Mouse (Mus musculus) liver (tissue): ENCODE measurements at regions not wholly inside any gene's neighbourhood (a gene's known extent, or its start where the extent isn't known, plus 50 kb on each side); places are given as distances from the start of the nearest gene placed in this dataset.

ENCODE experiments used
- DNase-seq: peaks from one replicate; pipeline ENCODE4 v3.0.0-alpha.2; 2020; ENCODE audit warnings: mixed read lengths

DNA sequence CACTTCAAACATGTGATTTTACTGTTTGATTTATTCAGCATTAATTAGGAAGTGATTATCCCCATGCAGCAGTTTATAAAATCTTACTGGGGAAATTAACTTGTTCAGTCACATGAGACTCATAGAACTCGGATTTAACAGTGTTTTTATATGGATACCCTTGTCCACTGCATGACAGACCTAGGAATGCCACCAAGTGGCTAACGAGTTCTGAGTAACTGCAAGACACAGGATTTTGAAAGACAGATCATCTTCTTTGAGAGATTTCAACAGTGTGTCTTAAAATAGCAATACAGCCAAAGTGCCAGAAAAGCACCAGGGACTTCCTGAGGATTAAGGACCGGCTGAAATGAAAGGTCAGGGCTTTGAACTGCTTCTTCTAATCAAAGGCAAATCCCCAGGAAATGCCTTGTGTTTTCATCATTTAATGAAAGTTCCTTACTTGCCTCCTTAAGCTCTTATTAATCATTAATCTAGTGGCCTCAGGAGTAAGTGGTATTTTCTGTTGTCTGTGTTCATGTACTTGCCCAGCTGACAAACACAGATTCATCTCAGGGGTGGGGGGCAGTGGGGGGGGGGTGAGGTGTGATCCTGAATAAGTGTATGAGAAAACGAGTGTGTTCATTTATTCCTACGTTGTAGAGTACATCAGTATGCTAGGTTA, 193.4 kb downstream of the Gm13691 start:
- DNase-seq = no peak

- DNase-seq = peak; percentile 17
Observed at GRCm38 (mm10) chr2:84184288-84185015, 194.1 kb downstream of the Gm13691 start.

- no peak for DNase-seq
Observed at GRCm38 (mm10) chr2:84185016-84185330, 194.6 kb downstream of the Gm13691 start.

DNA sequence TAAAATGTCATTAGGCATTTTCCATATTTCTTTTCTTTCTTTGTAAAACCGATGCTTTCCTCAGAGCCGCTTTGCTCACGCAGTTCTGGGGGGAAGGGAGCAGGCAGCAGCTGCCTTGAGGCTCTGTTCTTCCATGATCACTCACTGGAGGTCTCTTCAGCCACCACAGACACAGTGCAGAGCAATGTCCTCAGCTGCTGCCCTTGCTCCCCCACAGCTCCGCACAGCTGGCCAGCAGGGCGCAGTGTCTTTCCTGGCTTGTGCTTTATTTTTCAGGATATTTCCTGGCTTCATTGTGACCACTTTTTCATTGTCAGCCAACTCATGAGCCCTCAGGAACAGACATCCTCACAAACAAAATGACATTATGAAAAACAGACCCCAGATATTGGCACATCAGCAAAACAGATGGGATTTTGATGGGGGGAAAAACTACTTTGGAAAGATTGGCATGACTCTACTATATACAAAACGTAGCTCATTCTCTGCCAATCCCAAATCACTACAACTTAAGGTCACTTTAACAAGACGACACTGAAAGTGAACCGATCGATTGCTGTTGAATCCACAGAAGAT, 195.9 kb downstream of the Gm13691 start:
- peak; percentile 49 for DNase-seq

GRCm38 (mm10) chr2:84187456-84187855, 197.1 kb downstream of the Gm13691 start:
- no peak for DNase-seq

DNA sequence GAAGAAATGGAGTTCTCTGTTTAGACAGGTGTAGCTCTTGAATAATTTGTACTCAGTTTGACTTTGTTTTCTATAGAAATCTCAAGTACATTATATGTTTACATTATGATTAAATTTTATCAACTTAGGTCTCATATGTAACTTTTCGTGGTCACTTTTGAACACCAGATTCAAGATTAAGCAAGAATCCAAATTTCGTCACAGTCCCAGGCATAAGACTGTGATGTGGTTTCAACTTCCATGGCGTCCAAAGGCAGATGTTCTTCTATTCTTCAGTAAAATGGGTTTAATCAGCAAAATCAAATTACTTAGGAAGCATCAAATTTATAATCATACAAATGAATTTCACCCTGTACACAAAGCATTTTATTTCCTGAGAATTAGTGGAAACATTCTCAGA, 198.9 kb downstream of the Gm13691 start:
- DNase-seq = no peak

DNA sequence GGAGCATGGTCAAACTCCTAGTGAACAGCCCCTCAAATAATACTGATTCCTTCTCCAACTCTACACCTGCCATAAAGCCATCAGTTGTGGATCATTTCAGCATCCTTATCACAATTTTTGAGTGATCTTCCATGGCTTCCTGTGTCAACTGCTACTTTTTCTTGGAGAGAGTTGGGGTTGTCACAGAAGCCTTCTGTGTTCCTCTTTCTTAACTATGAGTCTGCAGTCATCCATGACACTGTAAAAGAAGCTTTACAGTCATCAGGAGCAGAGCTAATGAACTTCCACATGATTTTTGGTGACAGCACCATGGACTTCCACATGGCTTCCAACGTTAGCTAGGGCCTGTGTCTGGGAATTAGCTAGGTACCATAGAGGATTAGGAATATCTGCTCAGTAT, 208.1 kb downstream of the Calcrl start:
- no peak for DNase-seq

DNA sequence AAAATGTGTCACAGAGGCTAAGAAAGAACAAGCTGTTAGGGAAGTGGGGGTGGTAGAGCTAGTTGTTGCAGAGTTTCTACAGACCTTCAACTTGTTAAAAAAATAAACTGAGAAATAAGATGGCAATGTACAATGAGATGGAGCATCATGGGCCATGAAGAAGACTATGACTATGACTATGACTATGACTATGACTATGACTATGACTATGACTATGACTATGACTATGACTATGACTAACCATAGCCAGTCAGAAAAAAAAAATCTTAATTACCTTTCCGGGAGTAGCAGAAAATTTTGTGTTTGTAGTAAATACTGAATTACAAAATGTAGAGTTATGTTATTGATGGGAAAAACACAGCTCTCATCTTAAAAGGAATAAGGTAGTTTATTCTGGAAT, 203.2 kb downstream of the Calcrl start:
- DNase-seq = no peak

DNA sequence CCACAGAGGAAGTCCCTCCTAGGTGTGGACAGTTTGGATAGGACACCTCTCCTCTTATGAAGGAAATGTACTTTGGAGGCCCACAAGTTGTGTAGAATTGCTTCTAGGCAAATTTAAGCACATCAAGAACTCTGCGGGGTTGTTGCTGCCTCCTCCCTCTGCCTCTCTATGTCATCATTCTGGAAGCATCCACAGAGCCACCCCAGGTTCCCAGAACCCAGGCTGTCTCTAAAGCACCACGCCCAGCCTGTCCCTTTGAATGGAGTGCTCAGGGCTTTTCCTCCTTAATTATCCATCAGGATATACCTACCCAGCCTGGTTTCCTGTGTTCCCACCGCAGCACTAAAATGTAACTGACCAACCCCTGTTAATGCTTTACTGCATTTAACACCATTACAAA, 195.4 kb downstream of the Calcrl start:
- no peak for DNase-seq

DNA sequence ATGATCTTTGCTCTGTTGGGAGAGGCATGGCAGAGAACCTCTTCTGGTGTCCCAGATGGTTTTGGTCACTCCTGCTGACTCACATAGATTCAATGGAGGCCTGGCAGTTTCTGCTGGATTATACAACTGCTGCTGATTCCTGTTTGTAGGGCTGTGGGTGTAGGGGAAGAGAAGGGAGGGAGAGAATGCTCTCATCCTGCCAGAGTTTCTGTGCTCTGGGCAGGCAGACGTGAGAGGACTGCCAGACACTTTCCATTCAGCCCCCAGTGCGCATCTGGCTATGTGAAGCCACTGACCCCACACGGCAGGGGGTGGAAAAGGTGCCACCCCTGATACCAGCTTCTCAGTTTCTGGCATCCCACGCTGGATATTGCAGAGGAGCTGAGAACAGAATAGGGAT, 189.6 kb downstream of the Calcrl start:
- DNase-seq = no peak

DNA sequence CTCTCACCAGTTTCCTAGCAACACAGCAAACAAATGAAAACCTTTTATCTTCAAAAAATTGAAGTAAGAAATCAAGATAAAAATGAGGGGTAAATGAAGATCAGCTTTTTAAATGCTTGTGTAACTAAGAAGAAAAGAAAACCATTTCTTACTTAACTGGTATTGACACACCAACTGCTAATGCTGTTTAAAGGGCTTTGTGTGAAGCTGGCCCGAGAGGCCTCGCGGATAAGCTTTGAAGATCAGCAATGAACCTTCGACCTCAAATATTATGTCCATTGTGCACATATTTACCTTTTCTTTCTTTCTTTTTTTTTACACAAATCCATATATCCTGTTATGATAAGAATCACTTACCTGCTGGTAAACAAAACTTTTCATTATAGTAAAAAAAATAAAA, 184.0 kb downstream of the Calcrl start:
- DNase-seq = no peak

DNA sequence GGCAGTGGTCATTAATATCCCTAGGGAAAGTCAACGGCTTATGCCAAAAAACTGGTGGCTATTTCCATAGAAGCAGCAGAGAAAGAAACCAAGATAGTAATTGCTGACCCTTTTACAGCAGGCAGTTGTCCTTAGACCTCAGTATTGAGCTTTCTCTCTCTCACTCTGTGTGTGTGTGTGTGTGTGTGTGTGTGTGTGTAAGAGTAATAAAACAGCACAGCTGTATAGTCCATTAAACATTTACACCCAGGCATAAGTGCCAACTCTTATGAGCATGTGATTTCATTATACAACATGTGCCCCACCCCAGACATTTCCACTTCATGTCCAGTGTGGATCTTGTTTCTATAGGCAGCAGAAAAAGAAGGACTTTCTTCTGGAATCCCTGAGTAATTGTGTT, 183.2 kb downstream of the Calcrl start:
- DNase-seq = no peak

GRCm38 (mm10) chr2:84245900-84246299, 179.3 kb downstream of the Calcrl start:
- DNase-seq = no peak

- no peak for DNase-seq
Observed at GRCm38 (mm10) chr2:84246562-84246961, 178.6 kb downstream of the Calcrl start.

- DNase-seq = no peak
Observed at GRCm38 (mm10) chr2:84248169-84248568, 177.0 kb downstream of the Calcrl start.

- DNase-seq = no peak
Observed at GRCm38 (mm10) chr2:84249871-84250270, 175.3 kb downstream of the Calcrl start.

- DNase-seq = no peak
Observed at GRCm38 (mm10) chr2:84252076-84252475, 173.1 kb downstream of the Calcrl start.

GRCm38 (mm10) chr2:84258339-84259006, 166.7 kb downstream of the Calcrl start:
- DNase-seq = no peak

- no peak for DNase-seq
Observed at GRCm38 (mm10) chr2:84259222-84259621, 166.0 kb downstream of the Calcrl start.

DNA sequence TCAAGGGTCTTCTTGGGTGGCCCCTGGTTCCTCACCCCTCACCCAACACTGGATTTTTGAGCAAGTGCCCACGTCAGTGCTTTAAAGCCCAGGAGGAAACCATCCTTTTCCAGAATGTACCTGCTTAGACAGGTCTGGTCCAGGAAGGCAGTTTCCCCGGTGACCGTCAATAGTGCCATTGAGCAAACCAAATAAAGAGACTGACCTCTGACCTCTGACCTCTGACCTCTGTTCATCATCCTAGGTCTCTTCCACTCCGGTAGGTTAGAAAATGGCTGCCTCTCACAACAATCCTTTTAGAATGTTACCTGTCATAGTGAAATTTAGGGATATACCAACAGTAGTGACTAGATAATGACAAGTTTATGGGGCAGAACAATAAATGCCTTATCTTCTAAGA, 164.5 kb downstream of the Calcrl start:
- DNase-seq = peak; percentile 7

DNA sequence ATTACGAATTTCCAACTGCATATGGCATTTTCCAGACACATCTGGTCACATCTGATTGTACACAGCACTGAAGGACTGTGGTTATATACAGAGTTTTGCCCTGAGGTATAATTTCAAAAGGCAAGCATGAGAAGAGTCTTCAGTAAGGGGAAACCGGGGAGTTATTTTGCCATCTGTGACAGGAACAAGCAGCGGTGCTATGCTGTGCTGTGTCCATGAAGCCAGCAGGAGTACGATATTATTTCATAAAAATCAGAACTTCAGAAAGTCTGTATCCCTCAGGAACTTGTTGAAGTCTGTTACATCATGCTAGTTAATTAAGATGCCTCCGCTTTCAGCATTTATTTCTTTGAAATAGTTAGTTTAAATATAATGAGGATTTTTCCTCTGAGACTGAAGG, 163.7 kb downstream of the Calcrl start:
- DNase-seq = no peak

DNA sequence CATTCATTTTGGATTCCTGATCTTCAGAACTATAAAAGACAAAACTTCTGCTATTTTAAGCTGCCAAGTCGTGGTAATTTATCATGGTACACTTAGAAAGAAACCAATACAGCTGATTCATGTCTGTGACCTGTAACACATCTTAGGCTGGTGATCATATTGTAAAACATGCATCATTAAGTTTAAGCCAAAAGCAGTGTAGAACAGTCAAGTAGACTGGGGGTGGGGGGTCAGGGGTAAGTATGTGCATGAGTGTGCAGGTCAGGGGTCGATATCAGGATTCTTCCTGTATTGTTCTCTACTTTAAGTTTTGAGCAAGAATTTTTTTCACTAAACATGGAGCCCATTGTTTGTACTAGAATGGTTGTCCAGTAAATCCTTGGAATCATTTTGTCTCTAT, 160.7 kb downstream of the Calcrl start:
- no peak for DNase-seq

GRCm38 (mm10) chr2:84265002-84265401, 160.2 kb downstream of the Calcrl start:
- DNase-seq = no peak

DNA sequence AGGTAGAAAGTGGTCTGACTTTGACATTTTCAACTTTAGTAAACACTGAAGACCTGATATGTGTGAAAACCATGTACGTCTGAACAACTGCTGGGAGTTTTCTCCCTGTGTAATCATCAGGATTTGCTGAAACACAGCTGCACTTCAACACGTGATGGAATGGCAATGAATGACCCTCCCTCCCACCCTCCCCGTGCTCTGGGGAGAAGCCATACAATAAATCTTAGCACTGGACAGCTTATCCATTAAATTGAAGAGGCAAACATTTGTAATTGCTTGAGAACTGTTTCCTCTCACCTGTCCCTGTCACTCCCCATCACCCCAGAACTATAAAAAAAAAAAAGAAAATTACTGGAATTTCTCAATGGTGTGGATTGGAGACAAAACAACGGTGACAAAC, 159.1 kb downstream of the Calcrl start:
- no peak for DNase-seq
